Mouse (Mus musculus) spleen, adult 2 months (tissue): ENCODE results near the gene Rybp. TPM values are rescaled to one million over a fixed set of nuclear protein-coding genes. Genes with fewer than 3 reads are reported as not detected.

ENCODE experiments used
- DNase-seq, 2 experiments: peaks; one replicate each; pipeline versions ENCODE4 v3.0.0 to v3.0.0-alpha.2; 2012 to 2021; ENCODE audit warnings: low spot score in 2 of 2, low read depth in 1 of 2
- H3K27ac ChIP-seq: fragments of 200-500 bp; 2 replicates; pipeline ENCODE4 v1.5.1; 2012; ENCODE audit warnings: low read length, inconsistent platforms; ENCODE audit not compliant: insufficient read depth
- H3K27me3 ChIP-seq: fragments of 200-500 bp; 2 replicates; pipeline ENCODE4 v1.6.1; 2012; ENCODE audit warnings: mild to moderate bottlenecking, moderate library complexity, low read length, inconsistent platforms; ENCODE audit not compliant: control insufficient read depth, insufficient read depth
- H3K36me3 ChIP-seq: fragments of 200-500 bp; 2 replicates; pipeline ENCODE4 v1.6.1; 2012; ENCODE audit warnings: mild to moderate bottlenecking, low read length, inconsistent platforms; ENCODE audit not compliant: control insufficient read depth, insufficient read depth
- H3K4me1 ChIP-seq: fragments of 200-500 bp; 2 replicates; pipeline ENCODE4 v1.6.1; 2011; ENCODE audit warnings: inconsistent platforms; ENCODE audit not compliant: control insufficient read depth, insufficient read depth, insufficient read length
- H3K4me3 ChIP-seq: fragments of 200-500 bp; 2 replicates; pipeline ENCODE4 v1.5.1; 2011; ENCODE audit warnings: mild to moderate bottlenecking, inconsistent platforms; ENCODE audit not compliant: insufficient read depth, insufficient read length; ENCODE audit errors: extremely low read depth
- CTCF ChIP-seq: fragments of 200-500 bp; IDR thresholded peaks from 2 replicates; pipeline ENCODE4 v1.5.1; 2011; ENCODE audit warnings: mild to moderate bottlenecking, inconsistent platforms; ENCODE audit not compliant: insufficient read depth, insufficient read length, insufficient replicate concordance; ENCODE audit errors: extremely low read depth
- POLR2A ChIP-seq: fragments of 200-500 bp; IDR thresholded peaks from 2 replicates; pipeline ENCODE4 v1.6.1; 2011; ENCODE audit warnings: low read depth, low read length, inconsistent platforms
- WGBS: fragments of 180-500 bp; shearing (Covaris S2); methylation state at CpG from one replicate; pipeline ENCODE4 v1.1.7; 2018; 5-methylcytosine and 5-hydroxymethylcytosine counted together
- polyA plus RNA-seq: library from polyadenylated mRNA; depleted of rRNA; stranded (reverse); fragments of >200 nt; gene quantifications from 2 replicates; pipeline ENCODE4 v1.2.3, GENCODE M21; 2012

Gene Rybp
- polyA plus RNA-seq, 1 experiment, result 12.2 TPM

- Histone ChIP-seq H3K27me3 (no peaks in the 10 kb centered on the region), H3K4me3 (no peak overlapping the region), H3K36me3 (no peaks in the 10 kb centered on the region), H3K27ac (no peak overlapping the region), H3K4me1 (no peaks in the 10 kb centered on the region)
- DNase-seq, result no peak
- no peak for TF ChIP-seq CTCF
- no peak for TF ChIP-seq POLR2A
- 81% methylated on average over 1 of the region's 1 CpGs for WGBS
These were observed 23.9 kb upstream of the Rybp start for GRCm38 (mm10) chr6:100311167-100311566.

- Histone ChIP-seq H3K27me3 (no peaks in the 10 kb centered on the region), H3K36me3 (no peaks in the 10 kb centered on the region), H3K4me1 (no peaks in the 10 kb centered on the region), H3K27ac (no peak overlapping the region), H3K4me3 (no peak overlapping the region)
- WGBS, result 93% methylated on average over 10 of the region's 10 CpGs
- TF ChIP-seq CTCF (no peak), POLR2A (no peak)
- DNase-seq, result no peak
These were observed 17.5 kb upstream of the Rybp start for GRCm38 (mm10) chr6:100304831-100305230.

GRCm38 (mm10) chr6:100301410-100302108, 14.3 kb upstream of the Rybp start:
- 76% methylated on average over 8 of the region's 8 CpGs for WGBS
- TF ChIP-seq POLR2A (no peak), CTCF (no peak)
- Histone ChIP-seq H3K36me3 (no peaks in the 10 kb centered on the region), H3K4me3 (no peak overlapping the region), H3K27ac (no peak overlapping the region), H3K27me3 (no peaks in the 10 kb centered on the region), H3K4me1 (no peaks in the 10 kb centered on the region)
- DNase-seq, result no peak

GRCm38 (mm10) chr6:100300831-100301230, 13.5 kb upstream of the Rybp start:
- H3K36me3 ChIP-seq, result no peaks in the 10 kb centered on the region
- no peaks in the 10 kb centered on the region for H3K4me1 ChIP-seq
- TF ChIP-seq POLR2A (no peak), CTCF (no peak)
- 22% methylated on average over 3 of the region's 3 CpGs for WGBS
- DNase-seq, result no peak
- no peak overlapping the region for H3K4me3 ChIP-seq
- no peaks in the 10 kb centered on the region for H3K27me3 ChIP-seq
- H3K27ac ChIP-seq, result no peak overlapping the region

GRCm38 (mm10) chr6:100298945-100299344, 11.7 kb upstream of the Rybp start:
- TF ChIP-seq POLR2A, result no peak
- no peak for TF ChIP-seq CTCF
- 60% methylated on average over 4 of the region's 4 CpGs for WGBS
- Histone ChIP-seq H3K27ac (no peak overlapping the region), H3K4me1 (no peaks in the 10 kb centered on the region), H3K4me3 (no peak overlapping the region), H3K27me3 (no peaks in the 10 kb centered on the region), H3K36me3 (no peaks in the 10 kb centered on the region)
- DNase-seq, result no peak

- H3K36me3 ChIP-seq, result no peaks in the 10 kb centered on the region
- WGBS, result 72% methylated on average over 8 of the region's 8 CpGs
- TF ChIP-seq POLR2A (no peak), CTCF (no peak)
- DNase-seq, result no peak
- no peaks in the 10 kb centered on the region for H3K27me3 ChIP-seq
- no peak overlapping the region for H3K4me3 ChIP-seq
- no peak overlapping the region for H3K27ac ChIP-seq
- no peaks in the 10 kb centered on the region for H3K4me1 ChIP-seq
These were observed 10.3 kb upstream of the Rybp start for GRCm38 (mm10) chr6:100297536-100297935.

GRCm38 (mm10) chr6:100292411-100292810, 5.1 kb upstream of the Rybp start:
- no peak for DNase-seq
- Histone ChIP-seq H3K36me3 (no peaks in the 10 kb centered on the region), H3K4me1 (peaks cover 3% of the 10 kb centered on the region), H3K4me3 (no peak overlapping the region), H3K27ac (no peak overlapping the region), H3K27me3 (peaks cover 5% of the 10 kb centered on the region)
- no peak for TF ChIP-seq POLR2A
- no peak for TF ChIP-seq CTCF
- 93% methylated on average over 6 of the region's 6 CpGs for WGBS
